Mouse (Mus musculus) thymus, adult 2 months (tissue): ENCODE measurements around the gene Tle1. TPM values are rescaled to one million over a fixed set of nuclear protein-coding genes. Genes with fewer than 3 reads are reported as not detected.

Source experiments
- DNase-seq: peaks from one replicate; pipeline ENCODE4 v3.0.0; 2021
- H3K27ac ChIP-seq: fragments of 200-500 bp; 2 replicates; pipeline ENCODE4 v1.5.1; 2012; ENCODE audit warnings: low read length, control low read depth; ENCODE audit not compliant: control insufficient read depth, insufficient read depth
- H3K27me3 ChIP-seq: fragments of 200-500 bp; 2 replicates; pipeline ENCODE4 v1.6.1; 2012; ENCODE audit warnings: mild to moderate bottlenecking, low read length, moderate library complexity, mixed read lengths; ENCODE audit not compliant: control insufficient read depth, insufficient read depth
- H3K36me3 ChIP-seq: fragments of 200-500 bp; 2 replicates; pipeline ENCODE4 v1.6.1; 2012; ENCODE audit warnings: mild to moderate bottlenecking, low read length, moderate library complexity; ENCODE audit not compliant: control insufficient read depth, insufficient read depth
- H3K4me1 ChIP-seq: fragments of 200-500 bp; replicated peaks from 2 replicates; pipeline ENCODE4 v1.6.1; 2012; ENCODE audit warnings: low read length; ENCODE audit not compliant: control insufficient read depth, insufficient read depth
- H3K4me3 ChIP-seq: fragments of 200-500 bp; 2 replicates; pipeline ENCODE4 v1.5.1; 2012; ENCODE audit warnings: mild to moderate bottlenecking, low read length, control low read depth, moderate library complexity; ENCODE audit not compliant: control insufficient read depth, insufficient read depth
- CTCF ChIP-seq: fragments of 200-500 bp; IDR thresholded peaks from 2 replicates; pipeline ENCODE4 v1.5.1; 2012; ENCODE audit warnings: mild to moderate bottlenecking, control low read depth, low read length, moderate library complexity, borderline replicate concordance; ENCODE audit not compliant: control insufficient read depth, poor library complexity, insufficient read depth; ENCODE audit errors: extremely low read depth
- POLR2A ChIP-seq: fragments of 200-500 bp; IDR thresholded peaks from 2 replicates; pipeline ENCODE4 v1.6.1; 2012; ENCODE audit warnings: mild to moderate bottlenecking, low read length, control low read depth, moderate library complexity; ENCODE audit not compliant: control insufficient read depth, poor library complexity, insufficient read depth; ENCODE audit errors: extremely low read depth
- WGBS: fragments of 180-500 bp; shearing (Covaris S2); methylation state at CpG from one replicate; pipeline ENCODE4 v1.1.7; 2018; 5-methylcytosine and 5-hydroxymethylcytosine counted together
- polyA plus RNA-seq: library from polyadenylated mRNA; depleted of rRNA; stranded (reverse); fragments of >200 nt; gene quantifications from 2 replicates; pipeline ENCODE4 v1.2.3, GENCODE M21; 2012

Gene Tle1
- polyA plus RNA-seq, 1 experiment: 18.5 TPM

DNA sequence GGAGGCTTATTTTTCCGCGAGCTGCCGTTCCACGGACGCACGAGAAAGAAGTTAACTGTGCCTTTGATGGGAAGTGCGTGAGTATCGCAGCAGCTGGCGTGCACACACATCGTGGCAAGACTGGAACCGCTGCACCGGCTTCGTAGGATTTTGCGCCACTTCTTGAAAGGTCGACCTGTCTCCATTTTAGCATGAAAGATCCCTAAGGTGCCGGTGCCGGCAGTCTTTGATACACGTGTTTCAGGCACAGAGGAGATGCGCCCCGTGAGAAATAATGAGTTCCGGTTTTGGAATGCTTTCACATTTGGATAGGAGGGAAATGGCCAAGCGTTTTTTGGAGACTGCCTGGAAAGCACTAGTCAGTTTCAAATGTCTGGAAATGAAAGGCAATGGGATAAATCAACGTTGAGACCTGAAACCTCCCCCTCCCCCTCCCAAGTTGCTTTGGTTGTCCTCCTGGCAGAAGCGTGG, 837 bp upstream of the Tle1 start:
- WGBS: under 1% methylated on average over 24 of the region's 24 CpGs
- Histone ChIP-seq H3K27ac (no peak overlapping the region), H3K27me3 (peaks cover 3% of the 10 kb centered on the region; the same call in 1 of the 2 replicates), H3K4me1 (peaks cover 9% of the 10 kb centered on the region), H3K4me3 (peak overlapping the region; percentile 58), H3K36me3 (no peaks in the 10 kb centered on the region)
- TF ChIP-seq CTCF: no peak
- no peak for TF ChIP-seq POLR2A
- DNase-seq: peak; percentile 31

DNA sequence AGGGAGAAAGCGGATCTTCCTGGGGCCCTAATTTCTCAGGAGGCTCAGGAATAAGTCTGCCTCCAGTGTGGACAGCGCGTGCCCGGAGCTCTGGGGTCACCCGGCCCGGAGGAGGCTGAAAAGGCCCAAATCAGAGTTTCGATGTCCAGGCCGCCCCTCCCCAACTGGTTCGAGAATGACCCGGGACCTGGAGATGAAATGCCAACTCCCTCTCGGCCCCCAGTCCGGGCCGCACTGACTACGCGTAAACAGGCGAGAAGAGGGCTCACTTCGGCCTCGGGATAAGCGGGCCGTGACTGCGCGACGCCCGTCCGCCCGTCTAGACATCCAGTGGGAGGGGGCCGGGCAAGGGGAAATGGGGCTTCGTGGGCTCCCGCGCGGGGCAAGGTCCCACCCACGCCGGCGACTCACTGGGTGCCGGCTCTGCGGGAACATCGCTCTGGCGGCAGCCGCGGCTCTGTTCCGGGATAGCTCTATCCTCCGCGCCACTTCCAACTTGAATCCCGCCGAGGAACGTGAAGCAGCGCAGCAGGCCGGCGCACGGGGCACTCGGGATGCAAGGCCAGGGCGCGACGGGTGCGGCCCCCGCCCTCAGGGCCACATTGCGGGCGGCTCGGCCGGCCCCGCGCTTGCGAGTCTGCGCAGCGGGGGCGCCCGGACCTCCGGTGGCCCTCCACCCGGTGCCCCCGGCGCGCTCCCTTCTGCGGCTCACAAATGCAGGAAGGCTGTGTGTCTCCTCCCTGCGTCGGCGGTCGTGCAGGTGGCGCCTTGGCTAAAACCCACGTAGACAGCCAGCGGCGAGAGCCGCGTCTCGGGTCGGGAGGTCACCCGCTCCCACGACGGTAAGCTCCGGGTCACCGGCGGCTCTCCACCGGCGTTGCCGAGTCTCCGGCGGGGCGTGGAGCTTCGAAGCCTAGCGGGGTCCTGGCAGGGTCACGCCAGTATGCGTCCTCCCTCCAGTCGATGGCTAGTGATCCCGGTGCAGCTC, 854 bp downstream of the Tle1 start:
- H3K27ac ChIP-seq: no peak overlapping the region
- TF ChIP-seq CTCF: no peak
- no peak for TF ChIP-seq POLR2A
- 0 out of 2 replicates have a peak, but pooled peaks cover 3% of the 10 kb centered on the region for H3K27me3 ChIP-seq
- under 1% methylated on average over 103 of the region's 103 CpGs for WGBS
- DNase-seq: peak; percentile 58
- peaks cover 9% of the 10 kb centered on the region for H3K4me1 ChIP-seq
- H3K4me3 ChIP-seq: peak overlapping the region; percentile 51
- no peaks in the 10 kb centered on the region for H3K36me3 ChIP-seq

DNA sequence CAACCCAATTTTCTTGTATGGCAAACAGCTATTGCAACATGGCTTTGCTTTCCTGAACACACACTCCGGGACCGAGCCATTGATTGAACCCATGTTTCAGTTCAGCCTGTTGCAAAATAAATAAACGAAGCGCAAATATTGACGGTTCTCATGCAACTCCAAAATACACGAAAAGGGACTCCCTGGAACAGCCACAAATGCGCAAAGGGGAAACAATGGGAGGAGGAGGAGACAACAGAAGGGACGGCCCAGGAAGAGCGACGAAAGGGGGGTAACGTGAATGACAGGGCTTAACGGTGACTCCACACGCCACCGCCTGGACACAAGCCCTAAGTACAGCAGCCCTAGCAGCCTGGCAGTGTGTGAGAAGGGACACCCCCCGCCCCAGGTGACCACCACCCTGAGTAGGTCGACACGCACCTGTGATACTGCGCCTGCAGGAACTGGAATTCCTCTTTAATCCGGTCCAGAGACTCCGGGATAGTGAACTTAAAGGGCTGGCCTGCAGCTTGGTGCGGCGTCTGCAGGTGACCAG, 1.8 kb downstream of the Tle1 start:
- 0 out of 2 replicates have a peak, but pooled peaks cover 3% of the 10 kb centered on the region for H3K27me3 ChIP-seq
- peaks cover 9% of the 10 kb centered on the region for H3K4me1 ChIP-seq
- H3K27ac ChIP-seq: no peak overlapping the region
- no peaks in the 10 kb centered on the region for H3K36me3 ChIP-seq
- 2% methylated on average over 22 of the region's 22 CpGs for WGBS
- no peak for TF ChIP-seq POLR2A
- TF ChIP-seq CTCF: peak; percentile 55; the same call in 1 of the 2 replicates
- peak overlapping the region; percentile 32 for H3K4me3 ChIP-seq
- peak; percentile 58 for DNase-seq

DNA sequence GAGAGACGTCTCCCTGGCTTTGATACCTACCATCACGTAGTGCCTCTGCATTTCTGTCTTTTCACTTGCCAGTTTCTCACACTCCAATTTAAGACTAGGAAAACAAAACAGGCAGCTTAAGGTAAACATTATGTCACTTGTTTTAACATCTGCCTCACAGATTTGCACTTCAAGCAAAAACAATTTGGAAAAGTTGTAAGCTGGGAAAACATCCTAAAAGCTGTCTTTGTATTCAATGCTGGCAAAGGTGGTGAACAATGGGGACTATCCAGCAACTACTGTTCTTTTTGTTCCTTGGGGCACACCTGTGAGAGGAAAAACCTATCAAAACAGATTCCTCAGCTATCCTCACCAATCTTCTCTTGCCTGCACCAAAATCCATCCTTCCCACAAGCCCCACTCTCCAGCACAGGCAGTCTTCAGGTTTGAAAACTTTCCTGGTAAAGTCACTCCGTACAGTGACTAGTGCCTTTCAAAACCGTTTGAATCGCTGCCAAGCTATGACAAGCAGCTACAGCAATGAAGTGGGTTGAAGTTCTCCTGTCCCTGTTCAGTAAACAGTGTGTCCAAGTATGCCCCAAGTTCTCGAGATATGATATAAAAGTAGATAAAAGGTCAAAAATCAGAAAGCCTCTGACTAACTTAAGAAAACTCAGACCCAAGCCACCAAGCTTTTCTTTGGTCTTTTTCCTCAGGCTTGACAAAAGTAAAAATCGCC, 2.7 kb downstream of the Tle1 start:
- Histone ChIP-seq H3K27ac (no peak overlapping the region), H3K27me3 (0 out of 2 replicates have a peak, but pooled peaks cover 3% of the 10 kb centered on the region), H3K4me3 (no peak overlapping the region), H3K36me3 (no peaks in the 10 kb centered on the region), H3K4me1 (peaks cover 9% of the 10 kb centered on the region)
- no peak for TF ChIP-seq POLR2A
- no peak for TF ChIP-seq CTCF
- no peak for DNase-seq
- 58% methylated on average over 7 of the region's 7 CpGs for WGBS

DNA sequence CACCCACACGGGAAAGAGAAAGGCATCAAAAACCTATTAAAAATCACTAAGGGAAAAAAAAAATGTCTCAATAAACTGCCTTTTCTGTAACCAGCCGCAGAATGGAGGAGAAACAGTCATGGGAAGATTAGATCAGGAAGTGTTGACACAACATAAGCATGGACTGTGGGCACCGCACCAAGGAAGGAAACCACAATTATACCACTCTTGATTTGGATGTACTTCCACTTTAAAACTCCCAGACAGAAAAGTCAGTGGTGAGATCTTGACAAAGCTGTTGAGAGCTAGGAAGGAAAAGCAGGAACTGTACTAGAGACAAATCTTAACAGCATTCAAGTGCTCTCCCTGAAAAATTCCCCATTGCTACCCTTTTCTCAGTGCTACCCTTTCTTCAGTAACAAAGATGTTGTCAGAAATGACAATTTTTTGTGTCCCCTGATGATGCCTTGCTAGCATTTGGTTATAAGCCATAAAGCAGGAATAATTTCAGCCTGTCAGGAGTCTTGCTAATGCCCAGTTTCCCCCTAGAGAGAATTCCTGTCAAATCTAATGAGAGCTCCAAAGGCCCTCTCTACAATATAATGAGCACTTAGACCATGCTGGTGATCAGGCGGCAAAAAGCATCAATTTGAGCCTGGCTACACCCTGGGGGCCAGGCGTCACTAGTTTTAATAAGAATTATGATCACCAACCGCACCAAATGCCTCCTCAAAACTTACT, 5.4 kb downstream of the Tle1 start:
- DNase-seq: no peak
- Histone ChIP-seq H3K4me3 (no peak overlapping the region), H3K4me1 (peaks cover 9% of the 10 kb centered on the region; the same call in 1 of the 2 replicates), H3K36me3 (no peaks in the 10 kb centered on the region), H3K27me3 (no peaks in the 10 kb centered on the region), H3K27ac (no peak overlapping the region)
- TF ChIP-seq CTCF (no peak), POLR2A (no peak)
- 49% methylated on average over 6 of the region's 6 CpGs for WGBS
